Mouse (Mus musculus) lung, adult 2 months (tissue): Measurements from ENCODE around the gene Rarres1. TPM values are rescaled to one million over a fixed set of nuclear protein-coding genes. Genes with fewer than 3 reads are reported as not detected.
A peak's percentile ranks its signal among the peaks of the same experiment; 100 is the strongest.

Source experiments
- DNase-seq: peaks from one replicate; pipeline ENCODE4 v3.0.0; 2022
- H3K4me1 ChIP-seq: fragments of 200-500 bp; 2 replicates; pipeline ENCODE4 v1.6.1; 2011; ENCODE audit warnings: low read length; ENCODE audit not compliant: control insufficient read depth, insufficient read depth
- H3K4me3 ChIP-seq: fragments of 200-500 bp; replicated peaks from 2 replicates; pipeline ENCODE3; 2011; ENCODE audit warnings: low read depth, mild to moderate bottlenecking, control low read depth, low read length; ENCODE audit errors: extremely low read depth
- CTCF ChIP-seq: fragments of 200-500 bp; IDR thresholded peaks from 2 replicates; pipeline ENCODE4 v1.5.1; 2011; ENCODE audit warnings: mild to moderate bottlenecking, low read length, control low read depth; ENCODE audit not compliant: insufficient read depth
- POLR2A ChIP-seq: fragments of 200-500 bp; IDR thresholded peaks from 2 replicates; pipeline ENCODE4 v1.6.1; 2011; ENCODE audit warnings: low read depth, mild to moderate bottlenecking, control low read depth, low read length, borderline replicate concordance; ENCODE audit errors: extremely low read depth
- WGBS: fragments of 180-500 bp; shearing (Covaris S2); methylation state at CpG from one replicate; pipeline ENCODE4 v1.1.7; 2018; 5-methylcytosine and 5-hydroxymethylcytosine counted together
- polyA plus RNA-seq: library from polyadenylated mRNA; depleted of rRNA; stranded (reverse); fragments of >200 nt; gene quantifications from 2 replicates; pipeline ENCODE4 v1.2.3, GENCODE M21; 2012; rRNA removed

Gene Rarres1
- 1.1 and 2.3 TPM in 2 replicates for polyA plus RNA-seq

DNA sequence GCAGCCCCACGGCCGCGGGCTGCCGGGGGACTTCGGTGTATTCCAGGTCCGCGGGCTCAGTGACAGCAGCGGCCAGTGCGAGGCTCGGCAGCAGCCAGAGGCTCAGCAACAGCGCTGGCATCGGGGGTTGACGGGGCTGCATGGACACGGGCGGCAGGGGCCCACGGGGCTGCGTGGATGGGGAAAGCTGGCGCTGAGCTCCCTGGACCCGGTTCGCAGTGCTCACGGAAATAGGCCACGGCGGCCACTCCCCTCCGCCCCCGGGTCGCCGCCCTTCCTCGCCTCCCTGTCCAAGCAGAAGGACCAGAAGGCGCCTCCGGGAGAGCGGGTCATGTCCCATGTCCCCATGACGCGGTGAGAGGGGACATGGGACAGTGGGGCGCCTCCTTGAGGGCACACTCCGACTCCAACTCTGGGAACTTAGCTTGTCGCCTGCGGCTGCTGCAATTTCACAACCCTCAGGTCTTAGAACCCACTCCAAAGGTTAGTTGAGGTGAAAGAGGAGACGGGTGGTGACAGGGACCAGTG, at the start of gene Rarres1:
Gene Rarres1 (minus strand): TSS at position 250 of the 528 bp plus-strand sequence.
- no peak for TF ChIP-seq CTCF
- no peak for TF ChIP-seq POLR2A
- WGBS = under 1% methylated on average over 38 of the region's 38 CpGs
- Histone ChIP-seq H3K4me1 (no peaks in the 10 kb centered on the region), H3K4me3 (peak within 1 kb of the TSS; percentile 33)
- peak; percentile 9 for DNase-seq

DNA sequence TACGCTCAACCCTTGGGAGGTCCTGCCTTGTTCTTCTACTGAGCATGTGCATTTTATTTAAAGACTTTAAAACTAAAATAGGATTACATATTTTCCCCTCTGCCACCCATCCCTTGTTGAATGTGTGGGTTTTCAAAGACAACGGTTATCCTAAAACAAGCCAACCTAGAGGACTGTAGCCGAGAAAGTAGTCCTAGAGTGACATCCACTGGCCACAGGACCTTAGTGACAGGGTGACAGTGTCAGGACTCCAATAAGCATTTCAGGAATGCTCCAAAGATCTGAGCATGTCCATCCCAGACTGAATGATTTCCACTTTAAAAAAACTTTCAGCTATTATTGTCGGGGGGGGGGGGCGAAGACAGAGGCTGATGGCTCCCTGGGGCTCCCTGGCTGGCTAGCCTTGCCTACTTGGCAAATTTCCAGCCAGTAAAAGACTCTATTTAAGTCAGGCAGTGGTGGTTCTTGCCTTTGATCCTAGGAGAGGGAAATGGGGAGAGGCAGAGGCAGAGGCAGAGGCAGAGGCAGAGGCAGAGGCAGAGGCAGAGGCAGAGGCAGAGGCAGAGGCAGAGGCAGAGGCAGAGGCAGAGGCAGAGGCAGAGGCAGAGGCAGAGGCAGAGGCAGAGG, 49.5 kb upstream of the Rarres1 start:
- TF ChIP-seq CTCF (no peak), POLR2A (no peak)
- Histone ChIP-seq H3K4me1 (no peaks in the 10 kb centered on the region), H3K4me3 (no peak overlapping the region)
- no peak for DNase-seq
- WGBS = 46% methylated on average over 5 of the region's 5 CpGs

DNA sequence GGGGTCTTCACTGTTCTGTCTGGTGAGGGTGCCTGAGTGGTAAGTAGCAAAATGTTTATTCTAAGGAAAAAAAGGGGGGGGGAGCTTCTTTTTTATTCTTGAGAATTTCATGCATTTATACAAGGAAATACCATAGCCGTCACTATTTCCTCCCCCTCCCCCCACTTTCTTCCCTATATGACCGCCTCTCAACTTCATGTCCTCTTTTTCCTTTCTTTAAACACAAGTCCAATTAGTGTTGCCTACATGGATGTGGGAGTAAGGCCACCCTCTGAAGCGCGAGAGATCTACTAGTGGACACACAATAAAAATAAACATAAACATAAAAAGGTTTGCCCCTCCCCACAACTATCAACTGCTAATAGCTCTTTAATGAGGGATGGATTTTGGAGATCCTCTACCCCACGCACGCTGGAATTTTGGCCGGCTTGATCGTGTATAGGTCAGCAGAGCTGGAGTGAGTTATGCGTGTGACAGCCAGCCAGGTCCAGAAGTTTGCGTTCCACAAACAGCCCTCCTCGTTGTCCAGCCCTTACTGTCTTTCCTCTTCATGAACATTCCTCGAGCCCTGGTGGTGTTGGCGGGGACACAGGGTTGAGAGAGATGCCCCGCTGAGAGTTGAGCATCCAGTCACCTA, 42.5 kb upstream of the Rarres1 start:
- 53% methylated on average over 14 of the region's 14 CpGs for WGBS
- DNase-seq = no peak

DNA sequence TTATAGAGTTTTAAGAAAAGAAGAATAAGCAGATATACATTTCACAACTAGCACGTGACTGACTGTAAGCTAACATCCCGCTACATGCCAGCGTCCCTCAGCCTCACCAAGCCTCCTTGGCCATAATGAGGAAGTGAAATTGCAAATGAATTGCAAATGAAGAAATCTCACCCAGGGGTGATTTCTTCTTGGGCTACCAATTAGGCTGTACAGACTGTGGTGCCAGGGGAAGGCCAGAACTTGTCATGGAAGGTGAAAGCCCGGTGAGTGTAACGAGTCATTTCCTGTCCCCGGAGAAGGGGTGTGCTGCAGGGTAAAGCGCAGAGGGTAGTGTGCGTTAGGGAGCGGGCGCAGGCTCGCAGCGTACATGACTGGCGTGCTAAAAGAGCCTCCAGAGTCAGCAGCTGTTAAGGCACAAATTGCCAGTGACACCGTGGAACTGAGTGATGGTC, 41.9 kb upstream of the Rarres1 start:
- TF ChIP-seq POLR2A (no peak), CTCF (no peak)
- DNase-seq = no peak
- no peaks in the 10 kb centered on the region for H3K4me1 ChIP-seq
- 31% methylated on average over 14 of the region's 14 CpGs for WGBS
- no peak overlapping the region for H3K4me3 ChIP-seq

More for the DNA sequence above, 42.5 kb upstream of the Rarres1 start:
- Histone ChIP-seq H3K4me3 (no peak overlapping the region), H3K4me1 (no peaks in the 10 kb centered on the region)
- TF ChIP-seq CTCF = no peak
- no peak for TF ChIP-seq POLR2A

DNA sequence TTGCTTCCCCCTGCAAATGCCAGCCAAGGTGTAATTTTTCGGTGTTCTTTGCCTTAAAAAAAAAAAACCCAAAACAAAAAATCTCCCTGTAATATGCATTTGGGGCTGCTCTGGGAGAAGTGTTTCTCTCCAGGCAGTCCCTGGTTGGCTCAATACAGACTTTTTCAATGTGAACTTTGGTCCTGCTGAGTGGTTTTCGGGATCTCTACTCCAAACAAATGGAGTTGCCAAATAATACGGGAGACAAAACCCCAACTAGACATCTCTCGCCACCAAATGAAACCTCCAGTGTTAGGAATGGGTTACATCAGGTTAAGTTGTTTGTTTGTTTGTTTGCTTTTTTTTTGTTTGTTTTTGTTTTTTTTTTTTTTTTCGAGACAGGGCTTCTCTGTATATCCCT, 39.9 kb upstream of the Rarres1 start:
- DNase-seq = no peak
- 79% methylated on average over 5 of the region's 5 CpGs for WGBS
- TF ChIP-seq POLR2A = no peak
- TF ChIP-seq CTCF = no peak
- Histone ChIP-seq H3K4me3 (no peak overlapping the region), H3K4me1 (no peaks in the 10 kb centered on the region)

DNA sequence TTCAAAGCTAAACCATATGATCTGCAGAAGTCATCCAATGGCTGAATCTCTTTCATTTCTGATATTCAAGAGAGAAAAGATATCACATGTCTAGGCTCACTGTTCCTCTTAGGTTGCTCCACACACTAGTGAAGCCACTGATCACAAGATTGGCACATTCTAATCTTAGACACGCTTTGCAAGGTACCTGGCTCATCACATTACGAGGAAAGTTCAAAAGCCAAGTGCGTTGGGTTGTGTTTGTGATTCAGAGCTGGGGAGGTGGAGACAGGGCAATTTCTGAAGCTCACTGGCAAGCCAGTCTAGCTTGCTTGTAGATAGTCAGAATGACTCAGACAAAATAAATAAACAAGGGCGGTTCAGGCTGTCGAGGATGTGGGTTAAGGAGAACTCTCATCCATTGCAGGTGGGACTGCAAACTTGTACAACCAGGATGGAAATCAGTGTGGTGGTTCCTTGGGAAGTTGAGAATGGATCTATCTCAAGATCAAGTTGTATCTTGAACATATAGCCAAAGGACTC, 38.7 kb upstream of the Rarres1 start:
- no peak for TF ChIP-seq POLR2A
- TF ChIP-seq CTCF = no peak
- 62% methylated on average over 5 of the region's 5 CpGs for WGBS
- no peak overlapping the region for H3K4me3 ChIP-seq
- no peak for DNase-seq
- H3K4me1 ChIP-seq = no peaks in the 10 kb centered on the region

DNA sequence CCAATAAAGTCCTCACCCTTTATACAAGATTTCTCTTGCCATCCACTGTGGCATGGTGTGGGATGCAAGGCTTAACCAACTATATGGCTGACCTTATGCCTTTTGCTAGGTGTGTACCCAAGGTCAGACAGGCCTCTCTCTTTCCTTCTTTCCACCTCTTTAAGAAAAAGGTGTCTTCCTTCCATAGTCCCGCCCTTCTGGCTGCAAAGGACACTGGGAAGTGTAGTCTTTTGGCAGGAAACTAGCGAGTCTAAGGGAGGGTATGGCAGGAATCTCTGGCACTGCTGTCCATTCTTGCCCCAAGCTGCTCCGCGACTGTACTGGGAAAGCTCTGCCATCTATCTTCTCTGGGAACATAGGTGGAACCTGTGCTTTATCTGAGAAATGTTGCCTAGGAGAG, 38.0 kb upstream of the Rarres1 start:
- no peak overlapping the region for H3K4me3 ChIP-seq
- whole genome bisulfite sequencing = 41% methylated on average over 4 of the region's 4 CpGs
- TF ChIP-seq CTCF (no peak), POLR2A (no peak)
- no peaks in the 10 kb centered on the region for H3K4me1 ChIP-seq
- DNase-seq = peak; percentile 12

DNA sequence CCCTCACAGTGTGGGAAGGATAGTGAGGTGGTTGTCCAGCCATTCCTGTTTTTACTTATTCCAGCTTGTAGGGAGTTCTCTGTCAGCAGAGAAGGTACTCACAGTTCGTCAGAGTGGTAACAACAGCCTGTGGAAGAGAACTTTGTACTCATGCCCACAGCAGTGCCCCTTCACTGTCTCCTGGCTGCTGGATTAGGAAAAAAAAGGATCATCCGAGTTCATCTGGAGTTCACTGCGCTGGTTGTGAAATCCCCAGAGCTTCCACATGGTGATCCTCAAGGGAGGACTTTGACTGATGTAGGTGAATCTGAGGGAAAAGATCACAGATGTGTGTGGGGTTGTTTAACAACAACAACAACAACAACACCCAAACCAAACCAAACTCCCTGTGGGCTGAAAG, 35.9 kb upstream of the Rarres1 start:
- Histone ChIP-seq H3K4me3 (no peak overlapping the region), H3K4me1 (no peaks in the 10 kb centered on the region)
- WGBS = 61% methylated on average over 3 of the region's 3 CpGs
- DNase-seq = no peak
- TF ChIP-seq POLR2A = no peak
- TF ChIP-seq CTCF = no peak

DNA sequence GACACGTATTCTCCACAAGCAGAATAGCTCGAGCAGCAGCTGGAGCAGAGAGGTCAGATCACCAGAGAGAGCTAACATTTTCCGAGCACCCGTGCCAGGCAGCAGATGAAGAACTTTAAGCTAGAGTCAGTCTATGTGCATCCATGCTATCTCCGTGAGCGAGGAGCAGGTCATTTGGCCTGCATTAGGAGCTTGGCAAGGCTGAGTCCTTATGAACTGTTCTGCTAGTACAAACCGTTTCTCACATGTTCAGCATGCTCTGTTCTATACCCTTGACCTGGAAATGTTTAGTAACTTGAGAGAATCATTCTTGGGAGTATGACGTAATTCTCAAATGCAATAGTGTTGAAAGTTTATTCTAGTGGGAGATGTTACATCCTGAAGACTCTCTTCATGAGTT, 28.3 kb upstream of the Rarres1 start:
- 55% methylated on average over 8 of the region's 8 CpGs for WGBS
- DNase-seq = no peak
- H3K4me3 ChIP-seq = no peak overlapping the region
- H3K4me1 ChIP-seq = no peaks in the 10 kb centered on the region
- TF ChIP-seq POLR2A = no peak
- no peak for TF ChIP-seq CTCF

DNA sequence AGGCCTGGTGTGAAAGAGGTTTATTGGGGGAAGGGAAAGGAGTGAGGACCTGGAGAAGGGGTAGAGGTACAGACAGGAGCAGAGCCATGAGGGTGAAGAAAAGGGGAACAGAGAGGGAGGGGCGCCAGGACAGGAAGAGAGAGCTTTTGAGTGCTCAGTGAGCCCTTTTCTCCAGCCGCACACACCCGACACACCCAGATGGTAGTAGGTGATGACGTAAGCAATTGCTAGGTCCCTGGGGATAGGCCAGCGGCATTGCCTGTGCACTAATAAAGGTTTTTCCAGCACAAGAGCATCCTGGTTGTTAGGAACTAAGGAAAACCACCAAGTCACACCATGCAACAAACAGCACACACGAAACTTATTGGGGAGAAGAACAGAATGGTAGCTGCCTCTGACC, 9.4 kb upstream of the Rarres1 start:
- TF ChIP-seq CTCF (no peak), POLR2A (no peak)
- H3K4me3 ChIP-seq = no peak overlapping the region
- no peaks in the 10 kb centered on the region for H3K4me1 ChIP-seq
- DNase-seq = no peak
- 74% methylated on average over 6 of the region's 6 CpGs for whole genome bisulfite sequencing
